In genomic region chr17:12749421-12750367, GRCm38 (mm10) we compare ENCODE assay signal across 9 mouse cellular contexts. TPM values are rescaled to one million over a fixed set of nuclear protein-coding genes. Genes with fewer than 3 reads are reported as not detected.
A peak's percentile ranks its signal among the peaks of the same experiment; 100 is the strongest.
DNase-seq lines count a peak whose midpoint lies in the region; ATAC-seq and TF ChIP-seq lines count a peak whose summit lies in the region.
"Had no signal": no experiment of that assay in that cellular context is flagged by ENCODE, and none has a peak within 500 bp of the region (broad histone marks: within the 10 kb centered on the region; RNA-seq: fewer than 3 reads in every experiment).

No protein-coding gene starts in this region.

- H3K4me2 ChIP-seq in kidney, embryonic 16.5 days (replicated peaks; ENCODE audit: low read depth, low read length), result peak overlapping the region; percentile 20; the same call in 1 of the 2 replicates
- H3K4me2 ChIP-seq in stomach, embryonic 16.5 days (ENCODE audit: low read depth, low read length), result peak overlapping the region; percentile 1; the same call in 1 of the 2 replicates

- no peak overlapping the region for H3K9ac ChIP-seq in kidney, embryonic 16.5 days (replicated peaks; ENCODE audit: low read length)
- H3K9ac ChIP-seq in stomach, embryonic 16.5 days (ENCODE audit: low read length), result peak overlapping the region; percentile 55; the same call in 1 of the 2 replicates

- no peak for TF ChIP-seq POLR2A in thymus, adult 2 months (IDR thresholded peaks at IDR 0.05; ENCODE audit: control insufficient read depth, extremely low read depth, insufficient read depth, low read length, poor library complexity)

- H3K36me3 ChIP-seq in thymus, adult 2 months (ENCODE audit: control insufficient read depth, insufficient read depth, low read length), result no peaks in the 10 kb centered on the region
- peaks cover 32% of the 10 kb centered on the region for H3K36me3 ChIP-seq in kidney, embryonic 16.5 days (ENCODE audit: insufficient read depth, low read length)
- H3K36me3 ChIP-seq in stomach, embryonic 16.5 days (ENCODE audit: control insufficient read depth, insufficient read depth, low read length), result peaks cover 7% of the 10 kb centered on the region; the same call in 1 of the 2 replicates

- H3K27me3 ChIP-seq in thymus, adult 2 months (ENCODE audit: control insufficient read depth, insufficient read depth, low read length), result no peaks in the 10 kb centered on the region
- H3K27me3 ChIP-seq in kidney, embryonic 16.5 days (ENCODE audit: insufficient read depth, low read length), result no peaks in the 10 kb centered on the region
- H3K27me3 ChIP-seq in stomach, embryonic 16.5 days (ENCODE audit: control insufficient read depth, insufficient read depth, low read length), result no peaks in the 10 kb centered on the region

- no peak for TF ChIP-seq CTCF in thymus, adult 2 months (IDR thresholded peaks at IDR 0.05; ENCODE audit: borderline replicate concordance, control insufficient read depth, extremely low read depth, insufficient read depth, low read length, poor library complexity)

- H3K4me1 ChIP-seq in thymus, adult 2 months (replicated peaks; ENCODE audit: control insufficient read depth, insufficient read depth, low read length), result peaks cover 50% of the 10 kb centered on the region
- peaks cover 72% of the 10 kb centered on the region for H3K4me1 ChIP-seq in kidney, embryonic 16.5 days (ENCODE audit: insufficient read depth, low read length)
- H3K4me1 ChIP-seq in stomach, embryonic 16.5 days (ENCODE audit: control insufficient read depth, insufficient read depth, low read length), result peaks cover 64% of the 10 kb centered on the region

- peaks cover 3% of the 10 kb centered on the region; the same call in 1 of the 2 replicates for H3K9me3 ChIP-seq in kidney, embryonic 16.5 days (ENCODE audit: low read length)
- H3K9me3 ChIP-seq in stomach, embryonic 16.5 days (replicated peaks; ENCODE audit: control insufficient read depth, low read length), result no peaks in the 10 kb centered on the region
- H3K9me3 ChIP-seq: midbrain, embryonic 10.5 days had no signal

- H3K27ac ChIP-seq in thymus, adult 2 months (ENCODE audit: control insufficient read depth, insufficient read depth, low read length), result 0 out of 2 replicates have a peak overlapping the region, but pooled peaks have one; percentile 41
- H3K27ac ChIP-seq in kidney, embryonic 16.5 days (ENCODE audit: low read length), result peak overlapping the region; percentile 92
- peak overlapping the region; percentile 69 for H3K27ac ChIP-seq in stomach, embryonic 16.5 days (ENCODE audit: low read length)
- H3K27ac ChIP-seq: midbrain, embryonic 10.5 days had no signal

- DNase-seq in frontal cortex, postnatal 10 days (ENCODE audit: low spot score in 2 of 2), result no peak
- DNase-seq in thymus, adult 2 months, result no peak
- no peak for DNase-seq in thymus, adult 18-20 months
- DNase-seq in frontal cortex, postnatal 14 days (ENCODE audit: low spot score in 2 of 2), result no peak
- no peak for DNase-seq in cerebellum, adult 8-10 months

- H3K4me3 ChIP-seq in thymus, adult 2 months (ENCODE audit: control insufficient read depth, insufficient read depth, low read length), result no peak overlapping the region
- H3K4me3 ChIP-seq in kidney, embryonic 16.5 days (ENCODE audit: low read length), result no peak overlapping the region
- no peak overlapping the region for H3K4me3 ChIP-seq in stomach, embryonic 16.5 days (replicated peaks; ENCODE audit: low read length)
- H3K4me3 ChIP-seq: midbrain, embryonic 10.5 days had no signal

- ATAC-seq in frontal cortex, adult (ENCODE audit: low TSS enrichment), result peak; percentile 62; the same call in 1 of the 2 replicates
- peak; percentile 62 for ATAC-seq in kidney, embryonic 16.5 days (ENCODE audit: low FRiP score, low TSS enrichment)
- peak; percentile 73; the same call in 1 of the 2 replicates for ATAC-seq in stomach, embryonic 16.5 days (ENCODE audit: insufficient read depth, low FRiP score)

- WGBS in thymus, adult 2 months, result 78% methylated on average over 8 of the region's 8 CpGs
- 24% methylated on average over 8 of the region's 8 CpGs for WGBS in kidney, embryonic 16.5 days
- WGBS in stomach, embryonic 16.5 days, result 14% methylated on average over 8 of the region's 8 CpGs

RNA-seq across cellular contexts. Expression of gene Igf2r, which starts 19.8 kb away (rescaled TPM):
- 27.7 and 31.8 TPM in 2 replicates for polyA plus RNA-seq in thymus, adult 2 months (2012; rRNA removed)
- 32.1 and 33.6 TPM in 2 replicates for polyA plus RNA-seq in kidney, embryonic 16.5 days (2015; fragmentation: Nextera tagmentation; extraction: Ambion mirVana)
- polyA plus RNA-seq in stomach, embryonic 16.5 days (2015; fragmentation: Nextera tagmentation; extraction: Ambion mirVana), result 38.6 and 39.3 TPM in 2 replicates

Comparison
In these comparisons a context has a peak if more than half of its experiments do, and no peak if none do; other contexts are left out.
1. H3K27ac ChIP-seq: peak in every context shown above with its lines; median percentile 92 in kidney, embryonic 16.5 days; 69 in stomach, embryonic 16.5 days; 41 in thymus, adult 2 months.